Mouse (Mus musculus) megakaryocyte-erythroid progenitor cell, adult 5-6 weeks (primary cell): ENCODE measurements around the gene Gm10203. TPM values are rescaled to one million over a fixed set of nuclear protein-coding genes. Genes with fewer than 3 reads are reported as not detected.
"Not testable (repeated sequence)": the region's sequence is repeated elsewhere in the genome, so short reads cannot be mapped to it uniquely, and the experiment has no call there.

ENCODE experiments used
- ATAC-seq: replicated peaks from 2 replicates; pipeline ENCODE4 v1.8.0; 2016; ENCODE audit warnings: mild to moderate bottlenecking, inconsistent platforms; ENCODE audit not compliant: severe bottlenecking, poor library complexity, low FRiP score, low TSS enrichment
- total RNA-seq, 2 experiments: library from RNA; stranded (forward) in 1 of 2; stranded (reverse) in 1 of 2; fragments of 200-1000, 215-1000 nt in 1 of 2; fragments of >200 nt in 1 of 2; fragmentation: Nextera tagmentation in 1 of 2; gene quantifications; 2 replicates each; pipeline ENCODE4 v1.2.3; 2014 to 2017

Gene Gm10203
- total RNA-seq (2014; fragmentation: Nextera tagmentation): not detected in 2 replicates
- not detected in 2 replicates for total RNA-seq (2017)

DNA sequence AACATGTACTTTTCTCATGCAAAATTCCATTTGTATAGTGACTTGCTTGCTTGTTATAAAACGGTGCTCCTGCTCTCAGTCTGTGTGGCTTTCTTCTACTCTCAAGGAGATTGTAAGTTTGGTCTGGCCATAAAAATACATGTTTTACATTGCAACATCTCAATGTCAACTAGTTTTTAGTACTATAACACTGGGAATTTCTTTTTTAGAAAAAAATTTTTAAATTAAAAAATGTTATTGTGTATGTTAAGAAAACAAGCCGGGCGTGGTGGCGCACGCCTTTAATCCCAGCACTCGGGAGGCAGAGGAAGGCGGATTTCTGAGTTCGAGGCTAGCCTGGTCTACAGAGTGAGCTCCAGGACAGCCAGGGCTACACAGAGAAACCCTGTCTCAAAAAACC lies at the start of gene Gm10203:
TSS of gene Gm10203 (plus strand) at position 301 of the 400 bp plus-strand sequence.
- not testable (repeated sequence) for ATAC-seq

DNA sequence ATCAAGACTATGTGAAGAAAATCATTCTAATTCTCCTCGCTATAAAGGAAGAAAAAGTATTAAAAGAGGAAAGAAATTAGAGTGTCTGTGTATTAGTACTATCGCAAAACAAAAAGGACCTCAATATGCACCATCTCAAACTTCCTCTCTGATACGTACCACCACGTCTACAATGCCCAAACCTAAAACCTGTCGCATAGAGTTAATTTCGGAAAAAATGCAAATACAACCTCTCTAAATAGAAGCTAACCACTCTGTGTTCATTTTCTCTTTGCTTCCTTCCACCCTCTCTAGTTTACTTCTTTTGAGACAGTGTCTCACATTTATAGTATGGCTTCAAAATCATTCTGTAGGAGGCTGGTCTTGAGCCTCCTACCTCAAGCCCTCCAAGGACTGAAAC lies 37.6 kb upstream of the Gm10203 start:
- no peak for ATAC-seq

- no peak for ATAC-seq
Observed at GRCm38 (mm10) chr6:149093465-149093864, 36.5 kb upstream of the Gm10203 start.

- no peak for ATAC-seq
Observed at GRCm38 (mm10) chr6:149094555-149094954, 35.4 kb upstream of the Gm10203 start.

DNA sequence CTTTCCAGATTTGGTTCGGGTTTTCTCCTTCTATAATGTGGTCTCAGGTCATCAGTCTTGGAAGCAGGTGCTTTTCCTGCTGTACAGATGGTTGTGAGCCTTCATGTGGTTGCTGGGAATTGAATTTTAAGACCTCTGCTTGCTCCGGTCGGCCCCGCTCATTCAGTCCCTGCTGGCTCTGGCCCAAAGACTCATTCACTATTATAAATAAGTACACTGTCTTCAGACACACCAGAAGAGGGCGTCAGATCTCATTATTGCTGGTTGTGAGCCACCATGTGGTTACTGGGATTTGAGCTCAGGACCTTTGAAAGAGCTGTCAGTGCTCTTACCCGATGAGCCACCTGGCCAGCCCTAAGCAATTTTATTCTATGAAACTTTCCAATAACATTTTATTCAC lies 34.6 kb upstream of the Gm10203 start:
- ATAC-seq: no peak

- ATAC-seq: no peak
Observed at GRCm38 (mm10) chr6:149096233-149096632, 33.7 kb upstream of the Gm10203 start.

DNA sequence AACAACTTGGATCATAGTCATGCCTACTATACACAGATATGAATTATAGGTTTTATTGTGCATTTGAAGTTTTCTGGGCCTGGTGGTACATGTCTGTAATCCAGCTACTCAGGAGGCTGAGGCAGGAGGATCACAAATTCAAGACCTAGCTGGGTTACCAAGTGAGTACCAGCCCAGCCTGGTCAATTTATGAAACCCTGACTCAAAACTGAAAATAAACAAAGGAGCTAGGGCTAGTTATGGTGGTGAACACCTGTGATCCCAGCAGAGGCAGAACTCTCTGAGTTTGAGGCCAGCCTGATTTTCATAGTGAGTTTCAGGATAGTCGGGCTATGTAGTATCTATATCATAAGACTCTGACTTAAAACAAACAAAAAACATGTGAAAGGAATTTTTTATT lies 32.7 kb upstream of the Gm10203 start:
- ATAC-seq: no peak

- ATAC-seq: no peak
Observed at GRCm38 (mm10) chr6:149098993-149099392, 31.0 kb upstream of the Gm10203 start.

GRCm38 (mm10) chr6:149100174-149101075 lies 29.5 kb upstream of the Gm10203 start:
- peak; percentile 52 for ATAC-seq

- peak; percentile 48 for ATAC-seq
Observed at GRCm38 (mm10) chr6:149101076-149101942, 28.7 kb upstream of the Gm10203 start, which contains the start of gene Dennd5b. Gene Dennd5b, minus strand, starts transcription at chr6:149101680.

DNA sequence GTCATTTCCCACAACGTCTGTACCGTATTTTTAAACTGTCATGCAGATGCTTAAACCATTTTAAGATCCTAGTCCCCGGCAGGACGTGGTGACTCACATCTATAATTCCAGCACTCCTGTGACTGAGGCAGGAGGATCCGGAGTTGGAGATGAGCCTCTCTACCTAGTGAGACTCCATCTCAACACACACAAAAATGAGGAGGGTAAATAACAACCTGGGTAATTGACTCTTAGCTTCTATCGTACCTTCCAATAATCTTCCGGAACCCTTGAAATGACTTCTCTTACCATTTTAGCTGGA lies 28.1 kb upstream of the Gm10203 start:
- no peak for ATAC-seq

GRCm38 (mm10) chr6:149103451-149103850 lies 26.5 kb upstream of the Gm10203 start:
- ATAC-seq: no peak

- no peak for ATAC-seq
Observed at GRCm38 (mm10) chr6:149107615-149108014, 22.4 kb upstream of the Gm10203 start.

DNA sequence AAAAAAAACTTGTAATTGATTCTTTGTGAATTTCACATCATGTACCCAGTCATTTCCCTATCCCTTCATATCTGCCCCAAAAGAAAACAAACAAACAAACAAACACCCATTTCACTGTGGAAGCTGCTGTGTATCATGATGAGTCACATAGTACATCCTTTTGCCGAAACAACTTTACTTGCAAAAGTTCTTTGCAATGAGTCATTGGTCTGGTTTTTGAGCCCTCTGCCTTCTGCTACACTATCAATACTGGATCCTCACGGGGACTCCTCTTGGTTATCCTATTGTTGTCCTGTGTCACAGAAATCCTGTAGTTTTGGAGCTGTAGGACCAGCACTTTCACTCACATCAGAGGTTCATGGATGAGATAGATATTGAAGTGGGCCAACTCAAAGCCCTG lies 21.1 kb upstream of the Gm10203 start:
- no peak for ATAC-seq

DNA sequence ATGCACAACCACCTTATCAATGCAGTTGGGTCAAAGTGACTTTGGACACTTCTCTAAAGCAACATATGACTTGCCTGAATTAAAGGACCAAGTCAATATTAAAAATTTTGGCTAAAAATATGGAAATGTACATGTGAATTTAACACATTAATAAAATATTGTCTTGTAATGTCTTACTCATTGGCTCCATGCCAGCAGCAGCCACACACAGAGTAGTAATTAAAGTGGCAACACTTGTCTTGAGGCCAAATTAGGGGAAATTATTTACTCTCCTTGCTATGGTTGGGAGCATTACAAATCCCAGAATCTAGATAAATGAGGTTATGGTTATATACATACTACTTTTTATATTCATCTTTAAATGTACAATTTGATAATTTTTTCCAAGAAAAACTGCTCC lies 13.0 kb upstream of the Gm10203 start:
- ATAC-seq: no peak

DNA sequence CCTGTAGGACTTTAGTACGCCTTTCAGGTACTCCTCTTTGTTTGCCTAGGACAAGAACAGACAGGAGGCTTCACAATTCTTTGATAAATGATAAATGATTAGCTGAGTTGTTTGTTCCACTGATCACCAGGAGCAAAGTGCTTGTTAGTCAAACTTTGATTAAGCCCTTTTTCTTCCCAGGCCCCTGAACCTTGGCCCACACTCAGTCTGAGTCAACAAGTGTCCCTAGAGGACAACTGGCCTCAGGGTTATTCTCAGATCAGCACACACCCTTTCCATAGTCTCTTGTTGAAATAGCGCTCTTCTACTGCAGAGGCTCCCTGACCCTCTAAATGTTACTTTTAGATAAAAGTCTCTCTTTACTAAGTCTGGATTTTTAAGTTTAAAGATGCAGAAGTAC lies 11.0 kb upstream of the Gm10203 start:
- ATAC-seq: no peak

DNA sequence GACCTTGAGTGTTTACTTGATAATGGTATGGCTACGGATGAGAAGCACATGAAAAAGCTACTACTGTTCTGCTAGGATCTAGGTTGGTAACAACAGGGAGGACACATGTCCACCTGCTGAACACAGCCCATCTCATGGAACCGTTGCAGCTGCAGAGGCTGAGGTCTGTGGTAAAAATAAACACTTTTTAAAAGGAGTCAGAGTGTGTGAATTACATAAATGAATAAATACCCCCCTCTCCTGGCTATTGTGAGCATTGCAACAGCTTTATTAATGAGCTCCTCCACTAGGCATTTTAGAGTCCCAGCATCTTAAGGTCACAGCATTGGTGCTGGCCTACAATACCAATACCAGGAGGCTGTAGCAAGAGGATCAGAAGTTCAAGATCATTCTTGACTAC lies 10.1 kb upstream of the Gm10203 start:
- peak; percentile 89 for ATAC-seq

- no peak for ATAC-seq
Observed at GRCm38 (mm10) chr6:149123042-149123441, 6.9 kb upstream of the Gm10203 start.

DNA sequence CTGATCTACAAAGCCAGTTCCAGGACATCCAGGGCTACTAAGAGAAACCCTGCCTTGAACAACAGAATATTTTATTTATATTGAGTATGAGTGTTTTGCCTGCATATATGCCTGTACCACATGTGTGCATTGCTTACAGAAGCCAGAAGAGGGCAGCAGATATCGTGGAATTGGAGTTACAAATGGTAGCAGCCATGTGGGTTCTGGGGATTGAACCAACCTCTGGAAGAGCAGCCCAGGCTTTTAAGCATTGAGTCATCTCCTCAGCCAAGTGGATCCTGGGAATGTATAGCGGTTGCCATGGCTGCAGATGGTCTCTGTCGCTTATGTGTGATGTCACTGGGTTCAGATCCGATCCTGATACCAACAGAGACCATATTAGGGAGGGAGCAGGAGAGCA lies 3.3 kb upstream of the Gm10203 start:
- ATAC-seq: peak; percentile 93

DNA sequence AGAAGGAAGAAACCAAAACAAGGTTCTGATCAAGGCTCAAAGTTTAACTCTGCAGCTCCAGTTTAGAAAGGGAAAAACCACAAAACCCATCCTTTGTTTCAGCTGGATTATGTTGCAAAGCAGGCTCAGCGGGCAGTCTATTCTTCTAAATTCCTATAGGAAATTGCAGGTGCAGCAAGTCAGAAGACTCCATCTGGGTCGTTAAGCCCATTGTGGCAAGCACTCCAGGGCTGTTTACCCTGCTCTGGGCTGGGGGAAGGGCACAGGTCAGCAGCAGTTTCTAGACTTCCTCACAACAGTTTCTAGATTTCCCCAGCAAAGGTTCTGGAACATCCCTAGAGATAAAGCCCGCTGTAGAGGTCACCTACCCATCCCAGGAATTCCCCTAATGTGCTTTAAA lies 1.1 kb downstream of the Gm10203 start:
- ATAC-seq: no peak
